Mouse (Mus musculus): ENCODE data around the gene Slbp. TPM values are rescaled to one million over a fixed set of nuclear protein-coding genes. Genes with fewer than 3 reads are reported as not detected.

Slbp gene
- polyA plus RNA-seq (2012; ENCODE audit: insufficient read depth, insufficient read length, low replicate concordance, missing spikeins) = not detected in 2 replicates

- peaks cover 13% of the 10 kb centered on the region; the same call in 1 of the 2 replicates for H3K4me1 ChIP-seq (ENCODE audit: control insufficient read depth, insufficient read depth, low read length)
- H3K27ac ChIP-seq (ENCODE audit: insufficient read depth, low read depth, low read length) = peak within 1 kb of the TSS; percentile 95
- WGBS = under 1% methylated on average over 82 of the region's 82 CpGs
- H3K4me3 ChIP-seq (ENCODE audit: insufficient read depth, low read depth, low read length) = peak within 1 kb of the TSS; percentile 80
- TF ChIP-seq POLR2A (IDR thresholded peaks at IDR 0.05; ENCODE audit: insufficient read depth, low read depth, low read length) (peak; percentile 92; the same call in 1 of the 2 replicates), CTCF (IDR thresholded peaks at IDR 0.05; ENCODE audit: insufficient read depth, low read depth, low read length) (no peak)
These were observed at the start of gene Slbp for GRCm38 (mm10) chr5:33651921-33652782. Gene Slbp (minus strand): TSS chr5:33652574.

GRCm38 (mm10) chr5:33701832-33702231 lies 49.5 kb upstream of the Slbp start:
- no peak for TF ChIP-seq CTCF (IDR thresholded peaks at IDR 0.05; ENCODE audit: insufficient read depth, low read depth, low read length)
- TF ChIP-seq POLR2A (IDR thresholded peaks at IDR 0.05; ENCODE audit: insufficient read depth, low read depth, low read length) = no peak
- peaks cover 22% of the 10 kb centered on the region for H3K4me1 ChIP-seq (ENCODE audit: control insufficient read depth, insufficient read depth, low read length)

DNA sequence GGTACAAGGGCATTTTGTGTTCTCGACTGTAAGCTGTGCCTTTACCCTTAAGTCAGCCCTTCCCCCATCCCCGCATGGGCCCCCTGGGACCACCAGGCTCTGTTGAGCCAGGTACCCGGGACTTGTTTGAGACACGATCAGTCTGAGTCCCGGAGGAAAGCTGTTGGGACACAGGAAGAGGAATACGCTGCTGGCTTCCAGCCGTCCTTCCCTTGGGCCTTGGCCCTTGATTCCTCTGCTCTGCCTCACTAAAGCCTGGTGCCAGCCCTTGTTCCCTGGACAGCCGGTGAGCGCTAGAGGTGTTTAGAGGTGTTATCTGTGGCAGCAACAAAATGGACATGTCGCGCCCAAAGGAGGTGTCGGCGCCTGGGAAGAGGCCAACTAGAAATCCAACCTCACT lies 47.6 kb upstream of the Slbp start:
- TF ChIP-seq POLR2A (IDR thresholded peaks at IDR 0.05; ENCODE audit: insufficient read depth, low read depth, low read length) = no peak
- TF ChIP-seq CTCF (IDR thresholded peaks at IDR 0.05; ENCODE audit: insufficient read depth, low read depth, low read length) = no peak
- WGBS = 71% methylated on average over 13 of the region's 13 CpGs
- Histone ChIP-seq H3K27ac (ENCODE audit: insufficient read depth, low read depth, low read length) (no peak overlapping the region), H3K4me3 (ENCODE audit: insufficient read depth, low read depth, low read length) (no peak overlapping the region), H3K4me1 (ENCODE audit: control insufficient read depth, insufficient read depth, low read length) (peaks cover 22% of the 10 kb centered on the region)

More at GRCm38 (mm10) chr5:33701832-33702231, 49.5 kb upstream of the Slbp start:
- 79% methylated on average over 11 of the region's 11 CpGs for WGBS
- H3K27ac ChIP-seq (ENCODE audit: insufficient read depth, low read depth, low read length) = no peak overlapping the region
- H3K4me3 ChIP-seq (ENCODE audit: insufficient read depth, low read depth, low read length) = no peak overlapping the region

GRCm38 (mm10) chr5:33698669-33699068 lies 46.3 kb upstream of the Slbp start:
- Histone ChIP-seq H3K4me1 (ENCODE audit: control insufficient read depth, insufficient read depth, low read length) (peaks cover 19% of the 10 kb centered on the region), H3K27ac (ENCODE audit: insufficient read depth, low read depth, low read length) (no peak overlapping the region), H3K4me3 (ENCODE audit: insufficient read depth, low read depth, low read length) (no peak overlapping the region)
- WGBS = 68% methylated on average over 5 of the region's 5 CpGs
- no peak for TF ChIP-seq CTCF (IDR thresholded peaks at IDR 0.05; ENCODE audit: insufficient read depth, low read depth, low read length)
- TF ChIP-seq POLR2A (IDR thresholded peaks at IDR 0.05; ENCODE audit: insufficient read depth, low read depth, low read length) = no peak

DNA sequence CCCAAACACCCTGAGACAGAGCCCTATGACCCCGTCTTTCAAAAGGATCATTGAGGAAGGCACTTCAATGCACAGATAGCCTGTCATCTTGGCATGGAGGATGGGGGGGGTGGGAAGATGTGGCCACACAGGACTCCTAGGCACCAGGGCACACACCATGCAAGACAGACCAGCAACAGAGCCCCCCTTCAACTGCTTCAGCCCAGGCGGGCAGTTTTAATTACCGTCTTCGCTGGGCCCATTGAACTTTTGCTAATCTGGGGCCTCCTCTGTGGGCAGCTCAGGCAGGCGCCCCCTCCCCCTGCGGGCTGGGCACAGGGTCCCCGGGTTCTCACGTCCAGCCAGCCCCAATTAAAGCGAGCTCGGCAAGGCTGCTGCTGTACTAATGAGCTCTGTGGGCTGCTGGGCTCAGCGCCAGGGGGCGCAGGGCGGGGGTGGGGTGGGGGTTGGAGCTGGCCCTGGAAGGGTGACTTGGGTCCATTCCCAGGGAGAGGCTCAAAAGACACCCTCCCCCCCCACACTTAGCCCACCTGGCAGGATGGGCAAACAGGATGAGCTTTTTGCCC lies 45.7 kb upstream of the Slbp start:
- Histone ChIP-seq H3K4me1 (ENCODE audit: control insufficient read depth, insufficient read depth, low read length) (peaks cover 19% of the 10 kb centered on the region), H3K4me3 (ENCODE audit: insufficient read depth, low read depth, low read length) (no peak overlapping the region), H3K27ac (ENCODE audit: insufficient read depth, low read depth, low read length) (no peak overlapping the region)
- TF ChIP-seq CTCF (IDR thresholded peaks at IDR 0.05; ENCODE audit: insufficient read depth, low read depth, low read length) (no peak), POLR2A (IDR thresholded peaks at IDR 0.05; ENCODE audit: insufficient read depth, low read depth, low read length) (no peak)
- 34% methylated on average over 13 of the region's 13 CpGs for WGBS

GRCm38 (mm10) chr5:33697534-33697933 lies 45.2 kb upstream of the Slbp start:
- peaks cover 21% of the 10 kb centered on the region for H3K4me1 ChIP-seq (ENCODE audit: control insufficient read depth, insufficient read depth, low read length)
- H3K27ac ChIP-seq (ENCODE audit: insufficient read depth, low read depth, low read length) = no peak overlapping the region
- H3K4me3 ChIP-seq (ENCODE audit: insufficient read depth, low read depth, low read length) = no peak overlapping the region
- no peak for TF ChIP-seq POLR2A (IDR thresholded peaks at IDR 0.05; ENCODE audit: insufficient read depth, low read depth, low read length)
- no peak for TF ChIP-seq CTCF (IDR thresholded peaks at IDR 0.05; ENCODE audit: insufficient read depth, low read depth, low read length)
- 82% methylated on average over 1 of the region's 1 CpGs for WGBS

GRCm38 (mm10) chr5:33696430-33696829 lies 44.1 kb upstream of the Slbp start:
- TF ChIP-seq CTCF (IDR thresholded peaks at IDR 0.05; ENCODE audit: insufficient read depth, low read depth, low read length) (no peak), POLR2A (IDR thresholded peaks at IDR 0.05; ENCODE audit: insufficient read depth, low read depth, low read length) (no peak)
- Histone ChIP-seq H3K27ac (ENCODE audit: insufficient read depth, low read depth, low read length) (no peak overlapping the region), H3K4me3 (ENCODE audit: insufficient read depth, low read depth, low read length) (no peak overlapping the region), H3K4me1 (ENCODE audit: control insufficient read depth, insufficient read depth, low read length) (peaks cover 23% of the 10 kb centered on the region)
- WGBS = 85% methylated on average over 5 of the region's 5 CpGs

DNA sequence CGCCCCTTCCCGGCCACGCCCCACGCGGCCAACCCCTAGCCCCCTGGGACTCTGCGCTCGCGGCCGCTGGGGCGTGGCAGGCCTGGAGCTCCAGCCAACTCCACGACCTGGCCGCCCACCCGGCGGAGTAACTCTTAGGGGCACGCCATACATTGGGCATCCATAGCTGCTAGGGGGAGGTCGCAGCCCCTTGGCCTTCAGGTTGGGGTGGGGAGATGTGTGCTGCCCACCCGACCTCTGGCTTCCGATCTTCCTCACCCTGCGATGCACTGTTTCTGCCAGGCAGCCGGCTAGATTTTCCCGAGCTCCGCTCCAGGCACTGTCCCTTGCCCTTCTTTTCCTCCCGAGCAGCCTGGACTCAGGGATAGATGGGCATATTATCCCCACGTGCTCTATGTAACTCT lies 43.3 kb upstream of the Slbp start:
- H3K27ac ChIP-seq (ENCODE audit: insufficient read depth, low read depth, low read length) = no peak overlapping the region
- 15% methylated on average over 24 of the region's 24 CpGs for WGBS
- H3K4me3 ChIP-seq (ENCODE audit: insufficient read depth, low read depth, low read length) = peak overlapping the region; percentile 50
- H3K4me1 ChIP-seq (ENCODE audit: control insufficient read depth, insufficient read depth, low read length) = peaks cover 23% of the 10 kb centered on the region
- TF ChIP-seq CTCF (IDR thresholded peaks at IDR 0.05; ENCODE audit: insufficient read depth, low read depth, low read length) = no peak
- no peak for TF ChIP-seq POLR2A (IDR thresholded peaks at IDR 0.05; ENCODE audit: insufficient read depth, low read depth, low read length)

Data from olfactory bulb, adult 2 months (tissue).